Mouse (Mus musculus) embryonic facial prominence, embryonic 13.5 days (tissue): Measurements from ENCODE around the gene Gm45062. TPM values are rescaled to one million over a fixed set of nuclear protein-coding genes. Genes with fewer than 3 reads are reported as not detected.

ENCODE experiments used
- ATAC-seq: fragments of 200-750 bp; cut with Nextera tagmentation; 2 replicates; pipeline ENCODE4 v1.8.0; 2017; ENCODE audit warnings: low read depth; ENCODE audit not compliant: insufficient number of reproducible peaks, insufficient read depth, low FRiP score, low TSS enrichment
- H3K27ac ChIP-seq: fragments of 300-500 bp; sonication (generic); 2 replicates; pipeline ENCODE4 v1.5.1; 2015; ENCODE audit warnings: moderate library complexity, mild to moderate bottlenecking, inconsistent platforms
- H3K27me3 ChIP-seq: fragments of 300-500 bp; sonication (generic); 2 replicates; pipeline ENCODE4 v1.6.1; 2015; ENCODE audit warnings: mild to moderate bottlenecking, inconsistent platforms
- H3K36me3 ChIP-seq: fragments of 300-500 bp; sonication (generic); 2 replicates; pipeline ENCODE4 v1.6.1; 2015; ENCODE audit warnings: mild to moderate bottlenecking, inconsistent platforms
- H3K4me1 ChIP-seq: fragments of 300-500 bp; sonication (generic); 2 replicates; pipeline ENCODE4 v1.6.1; 2015; ENCODE audit warnings: inconsistent platforms
- H3K4me2 ChIP-seq: fragments of 300-500 bp; sonication (generic); 2 replicates; pipeline ENCODE4 v1.6.1; 2015; ENCODE audit warnings: moderate library complexity, mild to moderate bottlenecking, inconsistent platforms
- H3K4me3 ChIP-seq: fragments of 300-500 bp; sonication (generic); 2 replicates; pipeline ENCODE4 v1.5.1; 2015; ENCODE audit warnings: mild to moderate bottlenecking, inconsistent platforms
- H3K9ac ChIP-seq: fragments of 300-500 bp; sonication (generic); 2 replicates; pipeline ENCODE4 v1.6.1; 2015; ENCODE audit warnings: mild to moderate bottlenecking, inconsistent platforms
- H3K9me3 ChIP-seq: fragments of 300-500 bp; sonication (generic); 2 replicates; pipeline ENCODE4 v1.6.1; 2016; ENCODE audit warnings: inconsistent platforms
- WGBS: fragments of 180-500 bp; shearing (Covaris S2); methylation state at CpG from one replicate; pipeline ENCODE4 v1.1.7; 2015; ENCODE audit warnings: mixed read lengths; 5-methylcytosine and 5-hydroxymethylcytosine counted together
- polyA plus RNA-seq: library from polyadenylated mRNA; unstranded; fragments of >200 nt; fragmentation: Nextera tagmentation; extraction: Ambion mirVana; gene quantifications from 2 replicates; pipeline ENCODE4 v1.2.1, GENCODE M21; 2015

The Gm45062 gene
- polyA plus RNA-seq, 1 experiment from 2014 or later: 10.0 TPM

DNA sequence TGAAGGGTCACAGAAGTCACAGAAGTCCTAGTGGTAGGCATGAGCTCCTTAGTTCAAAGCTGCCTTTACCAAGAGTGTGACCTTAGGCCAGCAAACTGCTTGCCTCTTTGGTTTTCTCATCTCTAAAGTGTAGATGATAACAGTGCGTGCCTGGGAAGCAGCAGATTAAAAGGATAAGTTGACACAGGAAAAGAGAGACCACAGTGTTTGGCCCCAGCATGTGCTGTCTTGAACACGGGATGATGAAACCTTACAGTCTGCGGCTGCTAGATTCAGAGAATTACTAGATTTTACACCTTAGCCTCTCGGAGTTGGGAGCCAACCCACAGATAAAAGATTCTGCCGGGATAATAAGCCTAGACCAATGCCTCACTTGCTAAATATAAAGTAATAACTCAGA lies 381.6 kb downstream of the Gm45062 start:
- Histone ChIP-seq H3K27me3 (no peaks in the 10 kb centered on the region), H3K4me2 (no peak overlapping the region), H3K9ac (no peak overlapping the region), H3K4me1 (peaks cover 8% of the 10 kb centered on the region), H3K9me3 (no peaks in the 10 kb centered on the region), H3K4me3 (no peak overlapping the region), H3K36me3 (no peaks in the 10 kb centered on the region), H3K27ac (no peak overlapping the region)
- WGBS: 80% methylated on average over 5 of the region's 5 CpGs
- no peak for ATAC-seq

DNA sequence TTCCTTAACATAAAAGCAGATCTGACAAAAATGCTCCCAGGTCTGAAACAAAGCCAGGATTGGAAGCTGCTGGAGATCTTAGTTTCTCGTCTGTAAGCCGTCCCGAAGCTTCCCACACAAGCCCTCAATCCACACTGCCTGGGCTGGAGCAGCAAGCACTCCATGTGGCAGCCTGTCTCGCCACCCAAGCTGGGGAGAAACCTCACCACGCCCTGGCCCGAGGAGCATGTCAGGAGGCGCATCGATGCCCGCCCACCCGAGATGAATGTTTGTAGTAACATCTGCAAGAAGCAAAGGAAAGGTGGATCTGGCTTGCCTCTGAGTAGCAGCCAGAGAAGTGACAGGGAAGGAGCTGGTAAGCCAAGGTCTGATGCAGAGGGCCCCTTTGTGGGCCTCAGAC lies 385.5 kb downstream of the Gm45062 start:
- Histone ChIP-seq H3K4me3 (no peak overlapping the region), H3K4me2 (no peak overlapping the region), H3K9ac (no peak overlapping the region), H3K9me3 (no peaks in the 10 kb centered on the region), H3K27me3 (no peaks in the 10 kb centered on the region), H3K27ac (peak overlapping the region; percentile 55; the same call in 1 of the 2 replicates), H3K36me3 (no peaks in the 10 kb centered on the region), H3K4me1 (peaks cover 18% of the 10 kb centered on the region)
- no peak for ATAC-seq
- 67% methylated on average over 10 of the region's 10 CpGs for WGBS

DNA sequence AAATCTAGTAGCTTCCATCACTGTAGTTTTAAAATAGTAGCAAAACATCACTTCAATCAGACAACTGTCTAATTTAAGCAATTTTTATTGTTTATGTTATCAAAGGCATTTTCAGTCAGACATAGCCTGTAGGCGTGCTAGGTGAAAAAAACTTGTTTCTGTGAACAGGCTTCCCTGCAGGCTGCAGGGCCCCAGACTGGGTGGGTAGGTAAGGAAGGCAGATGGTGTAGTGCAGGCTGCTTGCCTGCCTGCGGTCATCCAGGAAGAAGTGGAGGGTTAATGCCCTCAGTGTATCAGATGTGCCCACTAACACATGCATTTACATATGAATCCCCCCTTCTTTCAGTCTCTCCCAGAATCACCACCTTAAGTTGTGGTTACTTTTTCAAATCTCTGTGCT lies 386.5 kb downstream of the Gm45062 start:
- no peak for ATAC-seq
- 48% methylated on average over 2 of the region's 2 CpGs for WGBS
- Histone ChIP-seq H3K27ac (no peak overlapping the region; the same call in 1 of the 2 replicates), H3K9ac (no peak overlapping the region), H3K4me3 (no peak overlapping the region), H3K4me1 (peaks cover 18% of the 10 kb centered on the region), H3K9me3 (no peaks in the 10 kb centered on the region), H3K36me3 (no peaks in the 10 kb centered on the region), H3K27me3 (no peaks in the 10 kb centered on the region), H3K4me2 (no peak overlapping the region)

Other genes with a start within 250 kb of the Gm45062 start
- gene Col28a1, start 66.8 kb upstream of the Gm45062 start, polyA plus RNA-seq: 0.28 and 0.39 TPM in 2 replicates
- gene Mios, start 50.2 kb upstream of the Gm45062 start, polyA plus RNA-seq: 26.8 and 28.6 TPM in 2 replicates
- gene Rpa3, start 277 bp upstream of the Gm45062 start, polyA plus RNA-seq: 164 and 171 TPM in 2 replicates
- 15.0 and 20.9 TPM in 2 replicates for gene Umad1, start 162 bp upstream of the Gm45062 start, polyA plus RNA-seq